Mouse (Mus musculus) bone marrow, adult 2 months (tissue): ENCODE data around the gene Smco4.

ENCODE experiments used
- CTCF ChIP-seq: fragments of 200-500 bp; IDR thresholded peaks from 2 replicates; pipeline ENCODE4 v1.5.1; 2011; ENCODE audit warnings: low read length, control low read depth; ENCODE audit not compliant: control insufficient read depth, insufficient read depth
- POLR2A ChIP-seq: fragments of 200-500 bp; IDR thresholded peaks from 2 replicates; pipeline ENCODE4 v1.6.1; 2011; ENCODE audit warnings: low read depth, mild to moderate bottlenecking, control low read depth, low read length, borderline replicate concordance; ENCODE audit not compliant: control insufficient read depth

DNA sequence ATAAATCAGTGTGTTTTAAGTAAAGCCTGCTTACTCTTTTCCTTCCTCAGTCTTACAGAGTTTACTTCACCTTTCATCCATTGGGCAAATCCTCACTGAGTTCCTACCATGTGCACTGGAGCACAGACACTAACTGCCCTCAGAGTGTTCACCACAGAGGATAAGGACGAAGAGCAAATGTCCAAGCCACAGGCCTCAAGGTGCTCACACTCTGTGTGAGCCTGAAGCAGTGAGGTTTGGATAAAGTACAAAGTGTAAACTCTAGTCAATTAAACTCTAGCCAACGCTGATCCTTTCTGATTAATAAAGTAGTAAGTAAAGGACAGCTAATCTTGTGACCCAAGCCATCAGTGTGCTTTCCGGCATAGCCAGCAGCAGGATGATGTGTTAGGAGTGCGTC lies 100.9 kb downstream of the Smco4 start:
- no peak for TF ChIP-seq CTCF
- no peak for TF ChIP-seq POLR2A
